In genomic region chr9:69488972-69489371, GRCm38 (mm10) we compare ENCODE assay signal across 9 mouse cellular contexts. TPM values are rescaled to one million over a fixed set of nuclear protein-coding genes. Genes with fewer than 3 reads are reported as not detected.
DNase-seq lines count a peak whose midpoint lies in the region; ATAC-seq and TF ChIP-seq lines count a peak whose summit lies in the region.
"Had no signal": no experiment of that assay in that cellular context is flagged by ENCODE, and none has a peak within 500 bp of the region (broad histone marks: within the 10 kb centered on the region; RNA-seq: fewer than 3 reads in every experiment).

No protein-coding gene starts in this region.

- H3K27ac ChIP-seq in heart, embryonic 13.5 days (replicated peaks) = peak overlapping the region; percentile 74
- no peak overlapping the region for H3K27ac ChIP-seq in CH12.LX (ENCODE audit: insufficient read depth, low read depth)
- no peak overlapping the region for H3K27ac ChIP-seq in limb, embryonic 11.5 days (replicated peaks; ENCODE audit: low read depth, low read length)

- TF ChIP-seq EP300 in CH12.LX (IDR thresholded peaks at IDR 0.05; ENCODE audit: low read length) = no peak

- WGBS in heart, embryonic 13.5 days = 19% methylated on average over 5 of the region's 5 CpGs
- WGBS in limb, embryonic 11.5 days = 20% methylated on average over 5 of the region's 5 CpGs

- TF ChIP-seq RAD21 in CH12.LX (IDR thresholded peaks at IDR 0.05; ENCODE audit: low read depth, low read length) = peak; percentile 40

- peaks cover 20% of the 10 kb centered on the region for H3K4me1 ChIP-seq in heart, embryonic 13.5 days
- H3K4me1 ChIP-seq in CH12.LX (ENCODE audit: control insufficient read depth in 1 of 2, insufficient read depth in 2 of 2) = peaks cover 6 to 16% of the 10 kb centered on the region in 2 experiments; a peak in 3 of 4 replicates
- H3K4me1 ChIP-seq in limb, embryonic 11.5 days (ENCODE audit: control insufficient read depth, insufficient read depth, low read length) = no peaks in the 10 kb centered on the region

- H3K27me3 ChIP-seq in heart, embryonic 13.5 days (replicated peaks) = no peaks in the 10 kb centered on the region
- H3K27me3 ChIP-seq in CH12.LX (replicated peaks) = no peaks in the 10 kb centered on the region
- H3K27me3 ChIP-seq in limb, embryonic 11.5 days (ENCODE audit: control insufficient read depth, insufficient read depth, low read length) = no peaks in the 10 kb centered on the region

- peak in 1 of 2 experiments; percentile 63; a peak in 2 of 4 replicates for TF ChIP-seq CTCF in CH12.LX (conservative IDR thresholded peaks at IDR 0.05 in 1 of 2, IDR thresholded peaks at IDR 0.05 in 1 of 2; ENCODE audit: low read depth in 2 of 2, low read length in 2 of 2)

- H3K4me2 ChIP-seq in heart, embryonic 13.5 days = 0 out of 2 replicates have a peak overlapping the region, but pooled peaks have one; percentile 18
- no peak overlapping the region for H3K4me2 ChIP-seq in CH12.LX (ENCODE audit: insufficient read depth, low read depth, poor library complexity, severe bottlenecking)
- H3K4me2 ChIP-seq in limb, embryonic 11.5 days (ENCODE audit: low read depth, severe bottlenecking) = no peak overlapping the region

- dilution Hi-C loops in CH12.LX (cut with MboI; ENCODE audit: extremely low pct_ligation_motif_present, extremely low pct_unique_long_range_greater_than_20kb, low sequenced_read_pairs) = no loop called here

- DNase-seq in heart, adult 8-10 months (ENCODE audit: low spot score) = no peak
- DNase-seq in CH12.LX (ENCODE audit: extremely low read depth) = peak; percentile 17
- peak; percentile 75 for DNase-seq in embryo, embryonic 10 days (ENCODE audit: low spot score)
- peak; percentile 62 for DNase-seq in limb, embryonic 11.5 days (ENCODE audit: low spot score)
- no peak for DNase-seq in frontal cortex, adult 2 months (ENCODE audit: extremely low spot score in 1 of 2, low spot score in 1 of 2)
- DNase-seq in gastrocnemius, postnatal 25 days = no peak
- no peak for DNase-seq in spleen, adult 18-20 months

- TF ChIP-seq POLR2A in CH12.LX (IDR thresholded peaks at IDR 0.05; ENCODE audit: low read depth, low read length) = no peak

- H3K79me2 ChIP-seq in CH12.LX (replicated peaks; ENCODE audit: control insufficient read depth, extremely low read depth, insufficient read depth, poor library complexity, severe bottlenecking) = no peaks in the 10 kb centered on the region

- H3K36me3 ChIP-seq in heart, embryonic 13.5 days = peaks cover 100% of the 10 kb centered on the region
- no peaks in the 10 kb centered on the region for H3K36me3 ChIP-seq in CH12.LX (replicated peaks in 1 of 2; ENCODE audit: control insufficient read depth in 1 of 2, insufficient read depth in 1 of 2, low read length in 1 of 2)
- H3K36me3 ChIP-seq in limb, embryonic 11.5 days (ENCODE audit: control insufficient read depth, insufficient read depth, low read length) = no peaks in the 10 kb centered on the region

- H3K9ac ChIP-seq in heart, embryonic 13.5 days = 0 out of 2 replicates have a peak overlapping the region, but pooled peaks have one; percentile 47
- no peak overlapping the region for H3K9ac ChIP-seq in CH12.LX (ENCODE audit: insufficient read depth, low read depth)
- H3K9ac ChIP-seq in limb, embryonic 11.5 days (ENCODE audit: low read length) = no peak overlapping the region

- H3K4me3 ChIP-seq in heart, embryonic 13.5 days = no peak overlapping the region
- no peak overlapping the region for H3K4me3 ChIP-seq in CH12.LX (replicated peaks in 1 of 3; ENCODE audit: low read depth in 2 of 3, low read length in 2 of 3, poor library complexity in 1 of 3)
- H3K4me3 ChIP-seq in limb, embryonic 11.5 days (ENCODE audit: low read depth, low read length) = no peak overlapping the region

- in situ Hi-C loops in CH12.LX (cut with MboI; ENCODE audit: low pct_ligation_motif_present, low pct_unique_long_range_greater_than_20kb, low sequenced_read_pairs) = loop anchor here (5.0 to 25.0 kb wide), 2 partner anchors 112 to 527 kb away; no protein-coding TSS in a partner anchor

- H3K9me3 ChIP-seq in heart, embryonic 13.5 days = peaks cover 13% of the 10 kb centered on the region
- peaks cover 4% of the 10 kb centered on the region for H3K9me3 ChIP-seq in CH12.LX (replicated peaks; ENCODE audit: low read length)
- no peaks in the 10 kb centered on the region for H3K9me3 ChIP-seq in limb, embryonic 11.5 days (ENCODE audit: control insufficient read depth, low read length)

- no peak for ATAC-seq in heart, embryonic 13.5 days (ENCODE audit: extremely low read depth, insufficient number of reproducible peaks, low FRiP score, low TSS enrichment)
- ATAC-seq in limb, embryonic 11.5 days (ENCODE audit: insufficient number of reproducible peaks, low FRiP score, low TSS enrichment, low read depth) = no peak
- ATAC-seq: inflammation-experienced regulatory T-cells, adult 6 months had no signal

TF ChIP-seq in CH12.LX, 34 proteins besides CTCF, POLR2A, EP300 and RAD21:
- no peak for TF ChIP-seq ZKSCAN1 (IDR thresholded peaks at IDR 0.05; ENCODE audit: borderline replicate concordance, low read depth, low read length)
- peak; percentile 49 for TF ChIP-seq SMC3 (IDR thresholded peaks at IDR 0.05; ENCODE audit: low read depth, low read length)

RNA-seq across cellular contexts. Expression of gene Anxa2, which starts 35.6 kb away (rescaled TPM):
- 450 and 490 TPM in 2 replicates for polyA plus RNA-seq in heart, embryonic 13.5 days (2015; fragmentation: Nextera tagmentation; extraction: Ambion mirVana)
- total RNA-seq in heart, adult 8-10 months (2022) = 10 to 100 TPM; 48.1 to 87.1 (median 65.2) TPM
- total RNA-seq in CH12.LX (2012; rRNA removed) (0.08 and 0.13 TPM in 2 replicates), CH12.LX (2014; rRNA removed) (0.26 TPM in 1 of 2 replicates, not detected in the other)
- 0.16 TPM in 1 of 2 replicates, not detected in the other for polyA plus RNA-seq in CH12.LX (2012; ENCODE audit: insufficient read length, low read depth)
- polyA plus RNA-seq in limb, embryonic 11.5 days (2014; fragmentation: Nextera tagmentation; extraction: Ambion mirVana) = 146 and 153 TPM in 2 replicates
- polyA plus RNA-seq in frontal cortex, adult 2 months (2012; rRNA removed) = 21.2 and 22.7 TPM in 2 replicates
- 10 to 100 TPM; 52.8 to 74.7 TPM for total RNA-seq in gastrocnemius, postnatal 25 days (2021)

Comparison
In these comparisons a context has a peak if more than half of its experiments do, and no peak if none do; other contexts are left out.
1. DNase-seq: peak in CH12.LX (single experiment), embryo, embryonic 10 days (single experiment) and limb, embryonic 11.5 days (single experiment); none in heart, adult 8-10 months (single experiment), frontal cortex, adult 2 months (0 of 2), gastrocnemius, postnatal 25 days (single experiment) and spleen, adult 18-20 months (0 of 2).
2. RNA of gene Anxa2, which starts 35.6 kb away (polyA plus RNA-seq): 450 to 490 TPM in heart, embryonic 13.5 days, 146 to 153 TPM in limb, embryonic 11.5 days and 21.2 to 22.7 TPM in frontal cortex, adult 2 months; 0.16 TPM in CH12.LX; every median in the first group is over 10 times any median in the second.